Mouse (Mus musculus) embryo, embryonic 11 days (tissue): ENCODE measurements at regions not wholly inside any gene's neighbourhood (a gene's known extent, or its start where the extent isn't known, plus 50 kb on each side); places are given as distances from the start of the nearest gene placed in this dataset.

Experiments
- DNase-seq: peaks from one replicate; pipeline ENCODE4 v3.0.0-alpha.2; 2015

- DNase-seq, result no peak
These were observed 213.6 kb upstream of the Far2 start for GRCm38 (mm10) chr6:147833501-147833900.

- no peak for DNase-seq
These were observed 208.2 kb upstream of the Far2 start for GRCm38 (mm10) chr6:147838846-147839245.

- DNase-seq, result no peak
These were observed 197.1 kb upstream of the Far2 start for GRCm38 (mm10) chr6:147849988-147850387.

GRCm38 (mm10) chr6:147861116-147861515 is 185.9 kb upstream of the Far2 start:
- no peak for DNase-seq

GRCm38 (mm10) chr6:147871033-147871432 is 176.0 kb upstream of the Far2 start:
- DNase-seq, result no peak

GRCm38 (mm10) chr6:147873173-147873572 is 173.9 kb upstream of the Far2 start:
- DNase-seq, result no peak

GRCm38 (mm10) chr6:147878485-147878884 is 168.6 kb upstream of the Far2 start:
- no peak for DNase-seq

- DNase-seq, result no peak
These were observed 161.2 kb upstream of the Far2 start for GRCm38 (mm10) chr6:147885902-147886301.

GRCm38 (mm10) chr6:147919697-147920096 is 127.4 kb upstream of the Far2 start:
- no peak for DNase-seq

GRCm38 (mm10) chr6:147921091-147921490 is 126.0 kb upstream of the Far2 start:
- DNase-seq, result no peak

GRCm38 (mm10) chr6:147922506-147922905 is 124.6 kb upstream of the Far2 start:
- DNase-seq, result no peak

GRCm38 (mm10) chr6:147923246-147923645 is 123.8 kb upstream of the Far2 start:
- no peak for DNase-seq

GRCm38 (mm10) chr6:147928951-147929350 is 118.1 kb upstream of the Far2 start:
- DNase-seq, result no peak

GRCm38 (mm10) chr6:147944020-147944419 is 103.0 kb upstream of the Far2 start:
- no peak for DNase-seq

- no peak for DNase-seq
These were observed 102.0 kb upstream of the Far2 start for GRCm38 (mm10) chr6:147944940-147945676.

- DNase-seq, result no peak
These were observed 99.1 kb upstream of the Far2 start for GRCm38 (mm10) chr6:147947997-147948396.

GRCm38 (mm10) chr6:147951642-147952041 is 95.4 kb upstream of the Far2 start:
- no peak for DNase-seq

- DNase-seq, result peak; percentile 40
These were observed 93.9 kb upstream of the Far2 start for GRCm38 (mm10) chr6:147953058-147953679.

GRCm38 (mm10) chr6:147953753-147954152 is 93.3 kb upstream of the Far2 start:
- DNase-seq, result no peak

GRCm38 (mm10) chr6:147954253-147954652 is 92.8 kb upstream of the Far2 start:
- DNase-seq, result no peak

- DNase-seq, result peak; percentile 18
These were observed 91.9 kb upstream of the Far2 start for GRCm38 (mm10) chr6:147954967-147955830.

GRCm38 (mm10) chr6:147964739-147965138 is 82.3 kb upstream of the Far2 start:
- no peak for DNase-seq

GRCm38 (mm10) chr6:147970162-147970608 is 76.9 kb upstream of the Far2 start:
- no peak for DNase-seq

- DNase-seq, result no peak
These were observed 74.5 kb upstream of the Far2 start for GRCm38 (mm10) chr6:147972552-147972951.
